Mouse (Mus musculus) heart, adult 8-10 months (tissue): ENCODE data around the gene Map1b. TPM values are rescaled to one million over a fixed set of nuclear protein-coding genes. Genes with fewer than 3 reads are reported as not detected.

ENCODE experiments used
- DNase-seq: peaks from one replicate; pipeline ENCODE4 v3.0.0; 2022; ENCODE audit warnings: low spot score
- total RNA-seq, 4 experiments: library from RNA; stranded (reverse); gene quantifications; 2 replicates each; pipeline ENCODE4 v1.2.4; 2022

Gene Map1b
- 10 to 100 TPM in 2 of 4 experiments, 1 to 10 TPM in 2; 7.3 to 14.4 (median 10.7) TPM for total RNA-seq

DNA sequence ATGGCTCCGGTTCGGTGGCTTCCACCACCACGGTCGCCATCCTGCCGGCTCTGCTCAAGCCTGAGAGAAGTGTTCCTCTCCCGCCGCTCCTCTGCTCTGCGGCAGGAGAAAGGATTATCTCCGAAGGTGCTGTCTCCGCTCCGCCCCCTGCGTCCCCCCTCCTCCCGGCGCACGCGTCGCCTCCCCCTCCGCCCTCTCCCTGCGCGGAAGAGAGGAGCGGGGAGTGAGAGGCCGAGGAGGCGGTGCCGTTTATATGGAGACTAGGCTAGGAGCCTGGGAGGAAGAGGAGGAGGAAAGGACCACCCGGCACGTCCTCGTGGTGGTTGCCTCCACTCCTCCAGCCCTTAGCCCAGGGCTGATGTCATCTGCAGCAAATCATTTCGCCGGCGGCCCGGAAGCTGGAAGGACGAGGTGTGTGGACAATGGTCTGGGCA is at the start of gene Map1b:
Gene Map1b (minus strand): TSS at position 93 of the 434 bp plus-strand sequence.
- DNase-seq, result peak; percentile 63

DNA sequence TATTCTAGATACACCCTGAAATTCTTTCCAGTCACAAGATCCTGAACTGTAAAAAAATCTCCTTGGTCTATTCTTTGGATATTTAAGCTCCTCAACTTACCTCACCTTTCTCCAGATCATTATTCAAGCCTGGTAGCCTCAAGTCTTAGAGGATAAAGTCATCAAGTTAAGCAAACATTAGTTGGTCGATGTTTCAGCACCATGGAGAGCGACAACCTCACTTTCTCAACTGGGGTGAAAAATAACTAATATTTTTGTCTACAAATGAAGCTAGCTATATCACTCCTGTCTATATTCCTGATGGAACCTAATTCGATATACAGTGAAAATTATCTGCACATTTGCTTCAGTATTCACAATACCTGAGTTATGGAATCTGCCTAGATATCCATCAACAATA is 48.0 kb upstream of the Map1b start:
- no peak for DNase-seq

DNA sequence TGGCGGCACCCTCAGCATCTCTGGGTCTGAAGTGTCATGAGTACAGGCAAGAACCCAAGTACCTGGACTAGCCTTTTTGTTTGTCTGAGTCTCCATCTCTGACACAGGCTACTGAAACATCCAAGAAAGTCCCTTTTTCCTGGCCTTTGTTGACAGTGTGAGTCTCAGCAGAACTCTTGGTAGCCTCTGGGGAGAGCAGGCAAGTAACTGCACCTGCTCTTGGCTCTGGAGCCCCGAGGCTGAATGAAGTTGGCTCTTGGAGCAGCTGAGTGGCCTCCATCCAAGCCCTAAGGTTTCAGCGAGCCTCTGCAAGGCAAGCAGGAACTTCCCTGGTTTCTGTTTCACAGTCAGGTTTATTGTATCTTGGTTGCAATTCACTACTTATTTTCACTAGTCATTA is 46.7 kb upstream of the Map1b start:
- DNase-seq, result no peak

DNA sequence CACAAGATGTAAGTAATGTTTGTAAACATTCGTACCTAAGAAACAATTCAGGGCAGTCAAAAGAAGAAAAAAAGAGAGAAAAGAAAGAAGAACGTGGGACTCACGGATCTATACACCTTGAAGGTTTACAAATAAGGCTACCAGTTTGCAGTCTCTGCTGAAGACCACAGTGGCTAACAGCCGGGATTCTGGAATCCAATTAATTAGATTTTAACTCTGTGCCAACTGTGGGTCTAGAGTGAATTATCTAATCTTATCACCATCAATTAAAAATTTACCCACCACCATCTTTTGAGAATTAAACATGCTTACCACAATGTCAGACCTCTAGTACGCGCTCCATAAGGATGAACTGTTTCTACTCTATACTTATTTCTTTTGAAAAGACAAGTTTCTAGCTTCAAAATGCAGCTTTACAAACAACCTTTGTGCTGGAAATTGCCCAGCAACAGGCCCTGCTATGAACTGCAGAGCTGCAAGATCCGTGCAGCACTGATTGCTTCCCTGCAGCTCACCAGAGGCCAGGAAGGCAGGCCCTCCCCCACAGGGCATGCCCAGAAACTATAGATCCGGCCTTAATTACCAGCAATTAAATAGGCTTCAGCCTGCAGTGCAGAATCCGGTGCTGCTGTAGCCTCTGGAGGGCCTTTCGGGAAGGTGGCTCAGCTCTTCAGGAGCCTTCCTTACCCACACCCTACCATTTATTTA is 45.7 kb upstream of the Map1b start:
- DNase-seq, result no peak

DNA sequence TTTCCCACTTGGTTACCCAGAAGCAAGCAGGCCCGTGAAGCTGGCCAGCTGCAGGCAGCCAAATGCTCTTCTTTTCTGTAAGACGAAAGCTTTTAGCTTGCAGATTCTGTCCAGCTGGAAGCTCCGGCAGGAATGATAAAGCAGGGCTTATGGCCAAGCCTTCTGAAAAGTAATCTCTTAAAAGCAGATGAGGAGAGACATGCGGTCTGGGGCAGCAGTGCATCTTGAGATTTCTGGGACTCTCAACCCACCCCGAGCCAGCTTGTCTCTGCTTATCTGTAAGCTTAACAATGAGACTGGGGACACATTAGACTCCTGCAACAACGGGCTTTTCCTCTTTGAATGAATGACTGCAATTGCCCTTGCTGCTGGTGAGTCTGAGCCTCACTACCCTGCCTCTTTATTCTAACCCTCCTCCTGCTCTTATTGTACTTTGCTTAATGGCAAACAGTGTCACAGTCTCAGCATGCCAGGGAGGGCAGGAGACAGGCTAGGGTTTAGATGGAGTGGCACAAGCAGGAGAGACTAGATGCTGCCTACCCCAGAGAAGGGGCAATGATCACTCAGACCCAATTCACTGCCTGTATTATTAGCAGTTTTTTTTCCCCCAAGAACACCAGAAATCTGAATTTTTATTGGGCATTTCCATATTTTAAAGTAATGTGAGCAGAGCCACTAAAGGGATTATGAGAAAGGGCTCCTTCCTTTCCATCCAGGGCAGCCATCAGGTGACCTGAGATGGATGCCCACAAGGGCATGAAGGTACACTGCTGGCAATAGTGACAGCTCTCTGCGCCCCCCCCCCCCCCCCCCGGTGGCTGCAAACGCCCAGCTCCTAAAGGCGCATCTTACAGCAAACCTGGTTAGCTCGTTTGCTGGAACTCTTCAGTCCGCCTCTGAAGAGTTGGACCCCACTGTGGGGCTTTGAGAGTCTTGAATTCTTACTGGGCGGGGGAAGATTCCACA is 44.6 kb upstream of the Map1b start:
- no peak for DNase-seq

DNA sequence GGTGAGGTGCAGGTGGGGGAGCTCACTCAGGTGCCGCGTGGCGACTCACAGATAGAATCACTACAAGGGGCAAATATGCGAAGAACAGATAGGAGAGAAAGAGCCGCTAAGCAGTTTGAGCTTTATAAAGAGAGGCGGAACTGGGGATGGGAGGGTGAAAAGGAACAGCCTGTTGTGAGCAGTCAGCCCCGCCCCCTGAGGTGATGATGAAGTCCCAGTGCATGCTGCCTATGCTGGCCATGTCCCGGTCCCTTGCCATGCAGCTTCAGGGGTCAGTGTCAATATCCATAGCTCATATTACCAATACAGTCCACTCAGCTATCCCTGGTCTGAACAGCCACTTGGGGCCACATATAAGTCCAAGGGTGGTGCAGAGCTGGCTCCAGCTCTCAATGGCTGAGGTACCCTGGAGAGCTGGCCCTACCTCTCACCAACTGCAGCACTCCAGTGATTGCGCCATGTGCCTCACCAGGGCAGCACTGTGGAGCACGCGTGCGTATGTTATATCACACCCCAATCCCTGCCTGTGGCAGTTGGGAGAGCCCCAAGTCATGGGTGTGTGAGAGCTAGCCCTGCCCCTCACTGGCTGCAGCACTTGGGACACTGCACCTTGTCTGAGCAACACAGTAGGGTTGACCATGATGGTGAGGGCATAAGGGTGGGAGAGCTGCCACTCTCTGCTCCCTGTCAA is 42.0 kb upstream of the Map1b start:
- DNase-seq, result no peak

DNA sequence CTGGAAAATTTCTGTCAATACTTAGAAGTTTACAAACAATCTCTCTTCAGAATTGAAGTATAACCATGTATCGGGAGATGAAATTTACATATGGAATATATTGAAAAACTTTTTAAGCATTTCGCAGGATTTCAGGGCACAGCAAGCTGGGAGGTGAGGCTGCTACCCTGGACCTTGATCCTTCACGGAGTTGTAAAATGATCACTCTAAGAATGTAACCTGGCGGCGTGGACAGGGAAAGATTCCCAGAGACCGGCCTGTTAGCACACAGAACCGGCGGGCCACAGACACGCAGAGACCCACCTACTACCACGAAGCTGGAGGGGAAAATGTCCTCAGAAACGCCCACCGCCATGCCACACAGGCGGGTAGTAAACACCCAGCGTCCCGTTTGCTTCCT is 41.5 kb upstream of the Map1b start:
- no peak for DNase-seq

DNA sequence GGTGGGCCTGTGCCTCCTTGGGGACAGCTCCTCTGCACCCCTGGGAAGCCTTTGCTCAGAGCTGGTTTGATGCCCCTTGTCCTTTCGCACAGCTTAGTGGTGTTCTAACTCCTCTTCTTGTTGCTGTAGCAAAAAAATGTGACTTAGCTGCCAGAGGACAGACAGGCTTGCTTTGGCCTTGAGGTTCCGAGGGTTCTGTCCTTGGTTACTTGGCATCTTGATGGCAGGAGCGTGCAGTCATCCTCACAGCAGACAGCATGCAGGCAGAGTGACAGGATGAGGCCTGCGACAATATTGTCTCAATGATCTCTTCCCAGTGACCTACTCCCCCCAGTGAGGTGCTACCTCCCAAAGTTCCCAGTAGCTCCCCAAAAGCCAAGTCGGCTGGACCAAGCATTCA is 41.0 kb upstream of the Map1b start:
- DNase-seq, result no peak

DNA sequence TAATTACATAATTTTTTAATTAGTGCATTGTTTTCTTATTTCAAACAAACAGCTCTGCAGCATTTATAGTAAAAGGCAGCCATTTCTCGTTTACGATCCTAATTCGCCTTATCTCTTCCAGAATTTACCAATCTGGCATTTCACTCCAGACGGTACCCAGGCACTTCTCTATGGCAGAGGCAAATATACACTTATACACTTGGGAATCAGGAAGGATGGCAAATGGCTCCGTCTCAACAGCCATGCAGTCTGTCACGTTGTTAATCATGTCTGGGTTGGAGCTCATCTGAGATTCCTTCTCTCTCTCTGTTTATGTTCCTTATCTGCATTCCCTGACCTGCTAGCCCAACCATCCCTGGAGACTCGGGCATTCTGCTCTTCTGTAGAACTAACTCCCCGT is 38.6 kb upstream of the Map1b start:
- no peak for DNase-seq

DNA sequence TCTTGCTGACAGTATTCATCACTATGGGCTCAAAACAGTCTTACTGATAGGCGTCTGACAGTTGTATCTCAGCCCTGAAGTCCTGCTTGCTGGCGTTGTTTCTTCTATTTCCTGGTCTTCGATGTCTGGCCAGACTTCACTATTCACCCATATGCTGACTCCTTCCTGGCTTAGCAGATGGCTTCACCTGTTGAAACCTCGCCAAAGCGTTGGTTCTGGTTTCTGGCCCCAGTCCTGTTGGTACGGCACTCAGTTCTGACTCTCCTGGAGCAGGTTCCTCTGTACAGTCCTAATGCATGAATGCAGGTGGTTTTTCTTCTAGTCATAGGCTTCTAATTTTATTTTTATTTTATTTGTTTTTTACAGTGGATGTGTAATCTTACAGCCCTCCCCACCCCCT is 38.1 kb upstream of the Map1b start:
- no peak for DNase-seq

DNA sequence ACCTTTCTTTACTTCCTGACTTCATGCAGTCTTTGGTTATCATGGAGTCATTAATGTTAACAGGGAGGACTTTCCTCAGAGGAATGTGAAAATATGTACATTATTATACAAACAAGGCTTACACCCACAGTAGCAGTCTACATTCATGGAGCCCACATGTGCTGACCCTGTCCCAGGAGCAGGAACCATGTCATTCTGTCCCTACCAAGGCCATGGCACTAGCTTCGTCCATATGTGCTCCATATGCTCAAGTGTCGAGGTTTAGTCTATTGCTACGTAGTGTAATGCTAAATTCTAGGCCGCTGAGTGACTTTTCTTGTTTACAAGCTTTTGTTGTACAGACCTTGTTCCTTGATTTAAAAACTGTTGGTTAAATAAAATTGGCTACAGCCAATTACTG is 36.0 kb upstream of the Map1b start:
- DNase-seq, result no peak

DNA sequence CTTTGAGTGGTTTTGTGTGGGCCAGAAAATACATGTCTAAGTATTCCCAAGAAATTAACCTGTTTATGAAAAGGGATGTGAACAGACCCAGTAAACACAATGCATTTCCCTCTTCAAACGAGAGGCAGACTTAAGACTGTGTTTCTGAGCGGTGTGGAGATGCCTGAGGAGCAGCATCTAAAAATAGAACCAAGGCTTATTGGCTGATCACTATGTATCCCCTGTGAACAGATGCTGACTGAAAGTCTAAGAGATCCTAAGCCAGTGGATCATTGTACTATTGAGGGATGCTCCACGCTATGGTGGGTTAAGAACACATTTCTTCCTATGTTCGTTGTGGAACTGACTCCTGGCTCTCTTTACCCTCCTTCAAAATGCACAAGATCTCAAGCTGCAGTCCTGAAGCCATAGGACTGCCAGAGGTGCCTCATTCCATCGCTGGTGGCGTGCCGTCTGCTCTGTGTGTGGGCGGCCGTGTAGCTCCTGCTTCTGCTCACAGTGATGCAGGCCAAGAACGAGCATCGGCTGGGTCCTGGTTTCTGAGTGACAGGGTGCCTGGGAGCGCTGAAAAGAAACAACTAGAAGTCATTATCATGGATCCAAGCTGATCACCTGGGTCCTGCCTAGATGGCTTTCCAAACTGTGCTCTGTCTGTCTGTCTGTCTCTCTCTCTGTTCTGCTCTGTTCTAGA is 34.5 kb upstream of the Map1b start:
- no peak for DNase-seq

DNA sequence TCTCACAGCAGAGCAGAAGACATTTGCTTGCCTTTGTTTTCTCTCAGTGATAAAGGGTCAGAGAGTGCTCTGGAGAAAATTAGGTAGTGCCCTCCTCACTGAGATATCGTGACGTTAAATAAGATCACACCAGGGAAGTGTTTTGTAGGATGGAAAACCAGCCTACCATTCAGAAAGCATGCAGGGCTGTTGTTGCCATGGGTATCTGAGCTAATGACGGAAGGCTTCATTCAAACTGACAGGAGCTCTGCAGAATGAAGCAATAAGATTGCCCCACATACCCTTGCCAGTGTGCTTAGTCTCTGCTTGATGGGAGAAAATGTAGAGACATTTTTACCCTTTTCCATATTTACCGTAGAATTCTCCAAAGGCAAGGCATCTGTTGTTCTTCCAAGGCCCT is 33.7 kb upstream of the Map1b start:
- DNase-seq, result no peak

DNA sequence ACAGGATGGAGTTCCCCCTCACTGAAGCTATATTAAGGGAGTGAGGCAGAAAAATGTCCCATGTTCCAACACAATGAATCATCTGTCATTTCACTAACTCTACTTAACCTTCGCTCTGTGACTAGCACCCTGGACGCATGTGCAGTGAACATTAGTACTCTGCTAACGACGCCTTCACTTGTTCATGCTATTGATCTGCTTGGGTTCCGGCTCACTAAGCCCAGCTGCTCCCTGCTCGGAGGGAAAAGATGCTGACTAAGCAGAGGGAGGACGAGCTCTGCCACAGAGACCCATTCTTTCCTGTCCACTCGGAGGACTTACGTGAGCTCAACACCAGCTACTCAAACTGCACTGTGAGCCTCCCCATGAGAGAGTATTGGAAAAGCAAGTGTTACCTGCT is 33.2 kb upstream of the Map1b start:
- DNase-seq, result no peak

DNA sequence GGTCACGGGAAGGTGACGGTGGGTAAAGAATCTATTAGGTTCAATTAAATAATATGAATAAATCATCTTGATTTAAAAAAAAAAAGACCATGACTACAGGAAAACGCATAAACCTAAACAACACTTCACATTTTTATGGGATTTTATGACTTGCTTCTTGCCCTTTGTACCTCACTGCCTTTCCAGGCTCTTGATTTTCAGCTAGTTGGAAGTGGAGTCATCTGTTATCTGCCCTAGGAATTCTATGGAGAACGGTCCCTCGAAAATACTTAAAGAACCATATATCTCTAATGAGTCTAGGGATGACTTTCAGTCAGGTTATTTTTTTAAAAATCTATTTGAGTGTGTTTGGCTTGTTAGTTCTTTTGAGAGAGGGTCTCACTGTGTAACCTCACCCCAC is 30.5 kb upstream of the Map1b start:
- DNase-seq, result no peak

DNA sequence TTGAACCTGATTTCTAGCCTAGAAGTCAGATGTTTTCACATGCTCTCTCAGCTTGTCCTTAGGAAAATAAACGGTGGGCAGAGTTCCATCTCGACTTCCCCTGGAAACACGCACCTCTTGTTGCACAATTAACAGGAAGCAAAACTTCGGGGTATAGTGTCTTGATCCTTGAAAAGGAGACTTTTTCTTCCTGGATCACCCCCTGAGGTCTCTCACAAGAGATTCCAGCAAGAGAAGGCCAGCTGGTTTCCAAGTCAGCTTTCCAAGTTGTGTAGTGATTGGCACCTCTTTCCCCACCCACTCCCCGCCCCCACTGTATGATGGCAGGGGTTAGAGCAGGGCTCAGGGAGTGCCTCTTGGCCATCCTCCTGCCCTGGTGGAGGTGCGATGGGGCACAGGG is 28.9 kb upstream of the Map1b start:
- DNase-seq, result no peak

DNA sequence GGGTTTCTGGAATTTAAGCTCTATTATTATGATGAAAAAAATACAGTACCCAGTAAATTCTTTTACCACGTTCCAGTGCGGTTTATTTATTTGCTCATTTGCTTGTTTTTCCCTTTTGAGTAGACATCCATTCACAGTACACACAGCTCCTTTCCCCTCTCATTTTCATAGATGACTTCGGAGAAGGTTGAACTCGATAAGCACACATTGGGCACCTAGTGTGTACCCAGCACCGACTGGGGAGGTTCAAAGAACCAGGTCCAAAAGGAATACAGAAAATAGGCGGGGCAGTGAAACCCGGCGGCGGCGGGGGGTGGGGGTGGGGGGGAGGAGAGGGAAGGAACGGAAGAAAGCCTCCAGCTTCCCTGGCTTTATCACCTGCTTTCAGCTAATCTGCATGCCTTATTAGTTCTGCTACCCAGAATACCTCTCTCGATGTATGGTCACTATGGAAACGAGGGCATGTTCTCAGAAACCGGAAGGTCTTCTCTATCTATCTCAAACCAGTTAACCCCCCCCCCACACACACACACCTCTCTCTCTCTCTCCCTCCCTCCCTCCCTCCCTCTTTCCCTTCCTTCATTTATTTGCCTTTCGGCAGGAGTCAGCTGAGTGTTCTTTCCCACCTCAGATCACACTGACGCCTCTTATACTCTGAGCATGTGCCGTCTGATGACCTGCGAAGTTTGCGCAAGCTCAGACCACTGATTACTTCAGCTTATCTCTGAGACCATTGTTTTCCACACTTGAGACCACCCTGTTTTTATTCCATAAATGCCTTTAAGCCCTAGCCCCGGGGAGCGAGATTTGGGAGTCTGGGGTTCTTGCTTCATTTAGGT is 25.3 kb upstream of the Map1b start:
- no peak for DNase-seq

DNA sequence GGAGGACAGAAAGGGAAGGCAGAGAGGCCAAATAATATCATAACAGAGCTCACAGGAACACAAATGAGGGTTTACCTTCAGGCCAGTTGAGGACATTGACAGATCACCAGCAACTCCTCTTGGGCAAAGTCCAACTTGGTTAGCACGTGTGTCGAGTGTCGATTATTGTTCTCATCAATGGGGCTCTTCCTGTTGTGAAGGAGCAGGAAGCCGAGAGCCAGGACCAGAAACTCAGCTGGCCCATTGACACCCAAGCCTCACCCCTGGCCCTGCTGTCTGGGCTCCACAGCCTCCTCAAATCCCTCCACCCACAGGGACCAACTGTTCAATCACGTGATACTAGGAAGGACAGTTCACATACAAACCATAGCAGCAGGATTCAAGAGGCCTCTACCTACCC is 22.9 kb upstream of the Map1b start:
- DNase-seq, result peak; percentile 24

DNA sequence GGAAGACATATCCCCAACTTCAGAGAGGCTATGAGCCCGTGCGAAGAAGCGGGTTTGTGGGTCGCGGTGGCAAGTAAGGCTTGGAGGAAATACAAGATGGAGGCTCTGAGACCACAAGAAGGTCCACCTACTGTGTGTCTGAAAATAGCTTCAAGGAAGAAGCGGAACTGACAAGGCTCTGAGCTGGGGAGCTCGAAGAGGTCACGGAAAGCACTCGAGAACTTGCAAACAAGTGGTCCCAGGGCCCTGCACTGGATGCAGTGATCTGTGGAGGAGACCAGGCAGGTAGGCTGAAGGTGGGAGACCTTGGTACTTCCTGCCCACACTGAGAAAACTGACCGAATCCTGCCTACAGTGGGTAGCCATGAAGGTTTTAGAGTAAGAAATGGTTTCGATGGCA is 22.5 kb upstream of the Map1b start:
- no peak for DNase-seq

DNA sequence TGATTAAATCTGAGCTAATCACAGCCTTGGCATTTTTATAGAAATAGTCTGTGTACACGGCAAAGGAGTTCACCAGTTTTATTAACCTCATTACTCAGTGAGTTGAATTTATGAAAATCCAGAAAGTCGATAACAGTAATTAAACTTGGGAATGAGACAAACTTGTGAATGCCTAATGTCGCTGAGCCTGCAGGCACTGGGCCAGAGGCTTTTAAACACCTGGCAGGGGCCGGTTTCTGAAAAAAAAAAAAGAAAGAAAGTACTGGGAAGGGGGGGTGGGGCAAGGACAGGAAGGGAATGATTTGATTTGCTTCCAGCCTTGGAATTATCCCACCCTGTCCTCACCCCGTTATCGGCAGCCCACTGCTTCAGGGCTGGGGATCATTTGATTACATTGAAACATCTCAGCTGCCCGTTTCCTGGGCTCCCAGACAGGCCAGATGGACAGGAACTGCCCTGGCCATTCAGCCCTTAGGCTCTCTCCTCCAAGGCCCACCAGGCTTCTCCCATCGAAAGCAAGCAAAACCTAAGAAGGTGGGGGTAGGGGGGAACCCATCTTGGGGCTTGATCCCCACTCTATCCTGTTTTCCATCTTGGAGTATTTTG is 21.7 kb upstream of the Map1b start:
- no peak for DNase-seq
